Mouse (Mus musculus) erythroblast, embryonic 14.5 days (primary cell): ENCODE data around the gene Itpk1.

Experiments used
- GATA1 ChIP-seq: IDR thresholded peaks from 2 replicates; pipeline ENCODE4 v1.6.1; 2012; ENCODE audit warnings: low read length, inconsistent platforms, mixed read lengths
- TAL1 ChIP-seq: IDR thresholded peaks from 3 replicates; pipeline ENCODE4 v1.6.1; 2012; ENCODE audit warnings: low read length, inconsistent platforms, mixed read lengths

- TF ChIP-seq GATA1 (no peak), TAL1 (no peak)
Measured at GRCm38 (mm10) chr12:102683979-102684378, 20.8 kb downstream of the Itpk1 start.
